Mouse (Mus musculus): ENCODE results near the gene Adgrb2.

Gene Adgrb2

GRCm38 (mm10) chr4:129987825-129988504, 3.3 kb downstream of the Adgrb2 start:
- DNase-seq, result no peak

GRCm38 (mm10) chr4:129989925-129990324, 5.3 kb downstream of the Adgrb2 start:
- DNase-seq, result no peak

DNA sequence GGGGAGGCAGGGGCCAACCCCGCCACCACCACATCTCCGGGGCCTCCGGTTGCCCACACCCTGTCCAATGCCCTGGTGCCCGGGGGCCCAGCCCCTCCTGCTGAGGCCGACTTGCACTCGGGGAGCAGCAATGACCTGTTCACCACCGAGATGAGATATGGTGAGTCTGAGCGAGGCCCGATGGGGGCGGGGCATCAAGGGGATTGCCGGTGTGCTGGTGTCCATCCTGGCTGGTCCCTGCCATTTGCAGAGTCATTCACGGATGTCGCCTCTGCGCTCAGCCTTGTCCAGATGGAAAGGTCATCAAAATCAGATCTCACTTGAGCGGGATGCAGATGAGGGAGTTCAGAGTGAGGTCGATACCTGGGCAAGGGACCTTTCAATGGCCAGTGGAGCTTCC, 8.1 kb downstream of the Adgrb2 start:
- no peak for DNase-seq

DNA sequence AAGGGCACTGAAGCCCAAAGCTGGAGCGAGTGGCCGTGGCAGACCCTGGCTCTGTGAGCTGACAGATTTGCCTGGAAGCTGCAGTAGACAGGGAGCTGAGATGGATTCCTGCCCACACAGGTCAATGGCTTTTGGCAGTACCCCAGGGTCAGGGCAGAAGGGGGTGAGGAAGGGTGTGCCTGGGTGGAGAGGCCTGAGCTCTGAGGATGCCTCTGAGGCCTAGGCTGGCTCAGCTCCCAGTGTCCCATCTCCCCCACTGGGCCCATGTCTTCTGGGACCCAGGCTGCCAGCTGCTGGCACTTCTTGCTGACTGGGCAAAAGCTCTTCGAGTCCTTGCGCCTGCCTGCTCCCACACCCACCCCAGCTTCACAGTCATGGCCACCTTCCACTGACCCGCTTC, 8.5 kb downstream of the Adgrb2 start:
- DNase-seq, result no peak

- no peak for DNase-seq
Observed at GRCm38 (mm10) chr4:129993944-129994695, 9.4 kb downstream of the Adgrb2 start.

GRCm38 (mm10) chr4:129994728-129995127, 10.1 kb downstream of the Adgrb2 start:
- DNase-seq, result no peak

DNA sequence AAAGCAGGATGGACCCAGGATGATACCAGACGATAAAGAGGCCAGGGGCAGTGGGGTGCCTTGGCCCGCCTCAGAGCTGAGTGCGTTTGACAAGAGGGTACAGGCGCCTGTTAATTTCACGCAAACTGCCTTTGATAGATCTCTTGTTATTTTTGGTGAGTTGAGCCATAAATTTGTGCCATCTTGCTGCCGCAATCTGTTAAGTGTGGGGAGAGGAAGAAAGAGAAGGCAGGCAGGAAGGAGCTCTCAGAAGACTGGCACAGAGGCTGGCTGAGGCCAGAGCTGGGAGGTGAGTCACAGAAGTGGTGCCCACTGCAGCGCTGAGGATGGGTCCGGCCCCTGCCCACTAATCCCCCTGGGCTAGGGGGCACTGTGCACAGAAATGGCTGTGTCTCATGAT, 10.6 kb downstream of the Adgrb2 start:
- no peak for DNase-seq

DNA sequence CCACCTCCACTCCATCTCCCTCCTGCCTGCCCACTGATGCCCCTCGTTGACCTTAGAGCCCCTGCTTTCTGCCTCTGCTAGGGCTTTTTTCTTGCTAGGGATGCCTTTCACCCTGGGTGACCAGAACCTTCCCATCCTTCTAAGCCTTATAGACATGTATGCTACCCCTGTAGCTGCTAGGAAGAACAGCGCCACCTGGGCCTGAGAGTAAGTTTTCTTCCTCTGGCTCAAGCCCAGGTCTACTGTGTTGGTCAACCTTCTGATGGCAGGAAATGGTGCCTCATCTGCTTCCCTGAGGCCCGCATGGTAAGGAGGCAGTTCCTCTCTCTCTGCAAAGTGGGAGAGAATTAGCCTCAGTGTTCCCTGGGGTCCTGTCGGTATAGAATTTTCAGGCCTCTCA, 11.3 kb downstream of the Adgrb2 start:
- no peak for DNase-seq

DNA sequence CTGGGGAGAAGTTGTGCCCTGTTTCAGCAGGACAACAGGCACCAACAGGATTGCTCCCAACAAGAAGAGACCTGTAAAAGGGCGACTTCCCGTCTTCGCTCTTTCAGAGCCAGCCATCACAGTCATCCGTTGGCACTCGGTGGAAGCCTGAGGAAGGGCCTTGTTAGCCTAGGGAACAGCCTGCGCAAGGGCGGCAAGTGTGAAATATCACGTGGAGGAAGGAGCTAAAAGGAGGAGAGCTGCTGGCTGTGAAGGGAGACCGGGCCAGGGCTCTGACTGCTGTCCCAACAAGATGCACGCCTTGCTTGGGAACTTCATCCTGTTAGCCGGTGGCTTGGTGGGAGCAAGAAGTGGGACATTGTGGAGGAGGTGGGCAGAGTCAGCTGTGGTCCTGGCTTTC, 13.5 kb downstream of the Adgrb2 start:
- no peak for DNase-seq

DNA sequence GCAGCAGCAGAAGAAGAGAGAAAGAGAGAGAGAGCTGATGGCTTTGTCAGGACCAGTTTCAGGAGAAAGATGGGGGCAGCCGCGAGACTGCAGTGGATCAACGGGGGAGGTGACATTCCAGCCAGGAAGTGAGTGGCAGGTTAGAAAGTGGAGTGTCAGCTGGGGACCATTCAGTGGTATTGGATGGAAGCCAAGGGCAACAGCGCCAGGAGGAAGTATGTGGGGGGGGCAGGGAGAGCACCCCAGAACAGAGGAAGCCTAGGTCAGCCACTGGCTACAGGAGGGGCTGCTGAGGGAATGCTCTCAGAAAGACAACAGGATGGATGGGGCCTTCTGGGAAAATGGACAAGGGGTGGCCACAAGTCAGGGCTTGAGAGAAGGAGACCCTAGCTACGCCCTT, 17.0 kb downstream of the Adgrb2 start:
- DNase-seq, result no peak

DNA sequence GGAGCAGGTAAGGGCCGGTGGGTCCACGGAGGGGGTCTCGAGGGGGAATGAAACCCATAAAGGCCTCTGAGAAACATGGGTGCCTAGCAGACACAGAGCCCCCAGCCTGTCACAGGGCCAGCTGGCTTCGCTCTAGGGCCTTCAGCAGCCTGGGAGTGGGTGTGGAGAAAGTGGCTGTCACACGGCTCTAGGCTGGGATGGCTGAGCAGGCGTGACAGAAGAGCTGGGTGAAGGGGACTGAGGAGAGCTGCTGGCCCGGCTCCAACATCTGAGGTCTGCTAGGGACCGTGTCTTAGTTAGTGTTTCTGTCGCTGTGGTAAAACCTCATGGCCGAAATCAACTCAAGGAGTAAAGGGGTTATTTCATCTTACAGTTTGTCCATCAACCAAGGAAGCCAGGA, 17.5 kb downstream of the Adgrb2 start:
- peak; percentile 71 for DNase-seq

- DNase-seq, result no peak
Observed at GRCm38 (mm10) chr4:130005593-130005992, 20.9 kb downstream of the Adgrb2 start.

- DNase-seq, result no peak
Observed at GRCm38 (mm10) chr4:130006533-130006932, 21.9 kb downstream of the Adgrb2 start.

GRCm38 (mm10) chr4:130009043-130009442, 24.4 kb downstream of the Adgrb2 start:
- DNase-seq, result no peak

DNA sequence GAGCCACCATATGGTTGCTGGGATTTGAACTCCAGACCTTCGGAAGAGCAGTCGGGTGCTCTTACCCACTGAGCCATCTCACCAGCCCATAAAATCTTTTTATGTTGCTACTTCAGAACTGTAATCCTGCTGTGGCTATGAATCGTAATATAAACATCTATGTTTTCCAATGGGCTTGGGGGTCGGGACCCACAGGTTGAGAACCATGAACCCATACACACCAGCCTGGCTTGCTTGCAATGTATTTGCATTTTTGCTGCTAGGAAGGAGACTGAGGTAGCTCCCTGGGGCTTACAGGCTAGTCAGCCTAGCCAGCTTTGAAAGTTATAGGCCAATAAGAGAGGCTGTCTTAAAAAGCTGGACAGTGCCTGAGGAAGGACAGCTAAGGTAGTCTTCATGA, 26.1 kb downstream of the Adgrb2 start:
- DNase-seq, result no peak

GRCm38 (mm10) chr4:130012234-130012633, 27.6 kb downstream of the Adgrb2 start:
- no peak for DNase-seq

- peak; percentile 91 for DNase-seq
Observed at GRCm38 (mm10) chr4:130013111-130013510, 28.4 kb downstream of the Adgrb2 start.

GRCm38 (mm10) chr4:130016010-130016409, 31.3 kb downstream of the Adgrb2 start:
- DNase-seq, result no peak

DNA sequence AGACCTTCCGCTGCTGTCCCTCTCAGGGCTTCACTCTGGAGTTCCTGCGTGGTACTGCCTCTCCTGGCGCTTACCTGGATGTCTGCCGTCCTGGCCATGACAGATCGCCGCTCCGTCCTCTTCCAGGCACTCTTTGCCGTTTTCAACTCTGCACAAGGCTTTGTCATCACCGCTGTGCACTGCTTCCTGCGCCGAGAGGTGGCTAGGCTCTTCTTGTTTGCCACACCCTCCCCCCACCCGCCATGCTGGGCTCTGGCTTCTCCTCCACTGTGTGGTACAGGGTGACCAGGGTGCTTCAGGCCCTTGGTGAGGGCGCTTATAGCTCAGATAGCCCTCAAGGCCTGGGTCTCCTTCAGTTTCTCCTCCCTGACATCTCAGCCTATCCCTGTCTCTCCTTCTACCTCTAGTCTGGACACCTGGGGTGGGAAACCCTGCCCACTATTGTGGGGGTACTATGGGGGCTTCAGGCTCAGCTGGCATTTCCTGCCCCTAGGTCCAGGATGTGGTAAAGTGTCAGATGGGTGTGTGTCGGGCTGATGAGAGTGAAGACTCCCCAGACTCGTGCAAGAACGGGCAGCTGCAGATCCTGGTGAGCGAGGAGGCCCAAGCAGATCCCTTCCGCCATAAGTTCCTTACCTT, 32.5 kb downstream of the Adgrb2 start:
- no peak for DNase-seq

DNA sequence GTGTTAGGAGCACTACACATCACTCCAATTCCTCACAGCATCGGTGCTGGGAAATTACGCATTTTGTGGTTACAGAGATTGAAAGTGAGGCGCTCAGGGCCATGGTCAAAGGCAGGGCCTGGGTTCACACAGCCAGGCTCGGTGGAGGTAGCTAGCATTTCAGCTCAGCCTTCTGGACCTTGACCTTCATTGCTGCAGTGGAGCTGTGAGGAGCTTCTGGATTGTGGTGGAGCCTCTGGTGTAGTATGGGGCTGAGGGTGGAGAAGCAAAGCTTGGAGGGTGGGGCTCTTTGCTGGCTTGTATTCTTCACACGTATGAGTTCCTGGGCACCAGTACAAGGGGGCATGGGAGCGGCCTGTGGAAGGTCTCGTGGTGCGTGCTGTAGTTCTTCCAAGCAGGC, 38.3 kb downstream of the Adgrb2 start:
- no peak for DNase-seq

- DNase-seq, result peak; percentile 70
Observed at GRCm38 (mm10) chr4:130023511-130024231, 39.0 kb downstream of the Adgrb2 start.

DNA sequence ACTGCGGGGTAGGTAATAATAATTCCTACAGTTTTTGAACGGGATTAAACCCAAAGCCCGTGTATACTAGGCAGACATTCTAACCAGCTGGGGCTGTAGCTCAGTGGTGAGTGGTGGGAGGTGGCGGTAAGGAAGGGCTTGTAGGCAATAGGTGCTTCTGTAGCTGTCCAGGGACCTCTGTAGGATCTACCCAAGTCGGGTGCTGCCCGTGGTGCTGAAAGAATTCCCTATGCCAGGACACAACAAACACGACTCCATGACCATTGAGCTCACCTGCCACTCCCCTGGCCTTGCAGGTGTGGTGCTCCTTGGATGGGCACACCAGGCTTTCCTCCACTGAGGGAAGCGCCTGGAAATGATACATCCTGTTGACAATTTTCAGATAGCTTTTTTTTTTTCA, 40.9 kb downstream of the Adgrb2 start:
- no peak for DNase-seq

DNA sequence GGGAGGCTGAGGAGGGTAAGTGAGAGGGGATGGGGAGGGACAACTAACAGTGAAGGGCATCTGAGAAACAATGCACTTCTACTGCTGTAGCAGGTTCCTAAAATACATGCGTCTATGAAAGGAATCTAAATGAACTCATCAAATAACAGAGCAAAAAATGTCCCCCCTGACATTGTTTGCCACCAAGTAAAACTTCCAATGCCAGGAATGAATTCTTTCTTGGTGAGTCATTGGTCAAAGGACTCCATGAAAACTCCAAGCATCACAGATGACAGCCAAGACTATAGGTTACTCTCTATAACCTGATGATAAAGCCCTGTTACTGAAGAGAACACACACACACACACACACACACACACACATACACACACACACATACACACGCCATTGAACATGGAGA, 46.5 kb downstream of the Adgrb2 start:
- DNase-seq, result no peak

GRCm38 (mm10) chr4:130033496-130033895, 48.8 kb downstream of the Adgrb2 start:
- no peak for DNase-seq

All from layer of hippocampus, adult 9-11 months (tissue).